Mouse (Mus musculus): ENCODE measurements around the gene Apba1.
A peak's percentile ranks its signal among the peaks of the same experiment; 100 is the strongest.

Gene Apba1

DNA sequence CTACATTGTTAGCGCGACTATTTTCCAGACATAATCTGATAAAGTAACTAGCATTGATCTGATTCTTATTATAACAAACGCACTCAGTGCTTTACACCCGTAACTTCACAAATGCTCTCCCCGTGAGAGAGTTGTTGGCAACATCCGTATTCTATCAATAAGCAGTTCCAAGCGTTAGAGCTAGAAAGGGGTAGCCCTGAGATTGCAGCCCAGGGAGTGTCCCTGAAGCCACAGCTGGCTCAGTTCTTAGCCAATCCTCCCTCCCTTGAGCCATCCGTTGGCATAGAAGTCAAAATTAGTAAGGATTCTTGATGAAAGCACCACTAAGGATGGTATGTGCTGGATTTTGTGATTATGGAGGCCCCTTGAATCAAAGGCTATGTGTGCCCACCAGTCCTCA, 48.7 kb downstream of the Apba1 start:
- DNase-seq: no peak

GRCm38 (mm10) chr19:23809236-23809635, 50.5 kb downstream of the Apba1 start:
- DNase-seq: no peak

DNA sequence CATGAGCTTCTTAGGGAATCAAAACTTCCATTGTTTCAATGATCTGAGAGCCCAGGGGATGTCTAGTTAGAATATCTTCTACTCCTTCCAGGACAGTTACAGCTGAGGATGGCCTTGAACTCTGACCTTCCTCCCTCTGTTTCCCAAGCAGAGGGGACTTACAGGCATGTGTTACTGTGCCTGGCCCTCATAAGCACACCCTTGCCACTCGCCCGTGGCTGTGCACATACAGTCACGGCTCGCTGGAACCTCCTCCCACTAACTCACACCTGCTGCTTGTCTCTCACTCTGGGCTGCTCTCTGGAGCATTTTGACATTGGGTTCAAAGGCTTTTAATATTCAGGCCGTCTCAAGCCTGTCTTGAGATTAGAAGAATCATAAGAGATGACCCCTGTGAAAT, 51.8 kb downstream of the Apba1 start:
- DNase-seq: no peak

- no peak for DNase-seq
Measured at GRCm38 (mm10) chr19:23810976-23811375, 52.3 kb downstream of the Apba1 start.

DNA sequence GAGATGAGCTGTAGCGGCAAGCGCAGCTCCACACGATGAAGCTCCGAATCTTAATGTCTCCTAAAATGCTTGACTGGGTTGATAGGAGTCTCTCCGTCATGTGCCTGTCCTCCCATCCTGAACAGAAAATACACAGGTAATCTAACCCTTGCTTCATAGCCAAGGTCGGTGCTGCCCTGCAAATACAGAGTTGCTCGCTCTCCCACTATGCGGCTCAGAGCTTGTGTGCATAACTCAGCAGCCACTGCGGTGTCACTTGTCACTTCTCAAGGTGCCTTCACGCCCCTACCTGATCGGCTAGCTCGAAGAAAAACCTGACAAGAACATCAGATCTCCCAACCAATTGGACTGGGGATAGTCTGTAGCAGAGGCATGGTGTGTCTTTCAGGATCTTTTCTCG, 58.1 kb downstream of the Apba1 start:
- DNase-seq: no peak

DNA sequence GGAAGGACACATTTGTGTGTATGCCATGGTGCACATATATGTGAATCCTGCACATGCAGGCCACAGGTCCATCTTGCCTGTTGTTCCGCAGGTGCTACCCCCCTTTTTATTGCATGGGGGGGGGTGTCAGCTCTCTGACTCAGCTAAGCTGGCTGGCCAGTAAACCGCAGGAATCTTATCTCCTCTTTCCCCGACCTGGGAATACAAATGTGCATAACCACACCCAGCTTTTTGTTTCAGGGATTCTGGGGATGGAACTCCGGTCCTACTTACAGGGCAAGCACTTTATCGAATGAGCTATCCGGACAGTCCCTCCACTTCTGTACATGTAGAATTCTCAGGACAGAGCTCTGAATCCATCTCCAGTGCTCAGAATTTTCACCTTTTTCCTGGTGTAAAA, 58.5 kb downstream of the Apba1 start:
- DNase-seq: no peak

DNA sequence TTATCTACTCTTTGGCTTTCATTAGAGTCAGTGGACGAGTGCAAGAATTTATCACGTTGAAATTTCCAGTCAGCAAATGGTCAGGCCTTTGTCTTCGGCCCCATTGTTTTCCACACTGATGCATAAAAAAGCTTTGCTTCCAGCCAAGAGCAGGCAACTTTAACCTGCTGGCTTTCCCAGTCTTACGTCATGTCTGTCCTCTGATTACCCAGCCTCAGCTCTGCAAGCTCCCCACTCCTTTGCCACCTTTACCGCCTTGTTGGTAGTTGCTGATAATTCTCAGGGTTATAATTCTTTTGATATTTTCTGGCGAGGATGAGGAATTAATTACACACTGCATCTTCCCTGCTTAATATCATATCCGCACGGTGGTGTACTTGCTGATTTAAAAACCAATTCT, 61.2 kb downstream of the Apba1 start:
- DNase-seq: no peak

DNA sequence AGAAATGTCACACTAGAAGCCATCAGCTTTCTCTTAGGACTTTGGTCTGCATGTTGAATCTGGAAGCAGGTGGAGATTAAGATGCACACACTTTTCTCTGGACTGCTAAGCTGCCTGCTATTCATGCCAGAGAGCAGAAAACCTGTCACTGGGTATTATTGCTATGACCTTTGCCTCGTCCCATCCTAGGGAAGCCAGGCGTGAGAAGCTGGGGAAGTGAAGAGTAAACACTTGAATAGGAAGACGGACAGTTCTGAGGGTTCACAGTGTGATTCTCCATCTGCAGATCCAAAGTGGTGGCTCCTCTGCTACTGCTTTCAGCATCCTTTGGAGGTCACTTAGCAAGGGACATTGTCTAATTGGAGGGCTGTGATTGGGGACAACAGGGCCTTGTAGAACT, 63.8 kb downstream of the Apba1 start:
- no peak for DNase-seq

GRCm38 (mm10) chr19:23823533-23823932, 64.8 kb downstream of the Apba1 start:
- no peak for DNase-seq

DNA sequence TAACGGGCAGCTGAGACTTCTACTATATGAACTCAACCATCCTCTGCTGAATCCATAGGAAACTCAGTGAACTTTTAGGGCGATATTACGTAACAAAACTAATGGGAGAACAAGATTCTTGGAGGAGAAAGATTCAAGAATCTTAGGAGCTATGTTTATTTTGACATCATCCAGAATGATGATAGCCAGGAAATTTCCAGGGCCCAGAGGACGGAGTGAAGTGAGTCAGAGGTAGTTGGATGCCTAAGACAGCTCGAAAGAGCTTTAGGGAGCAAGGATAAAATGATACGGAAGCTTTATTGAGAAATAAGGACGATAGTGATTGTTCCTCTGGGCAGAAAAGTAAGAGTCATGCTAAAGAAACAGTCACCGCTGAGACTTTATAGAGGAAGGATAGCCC, 67.6 kb downstream of the Apba1 start:
- DNase-seq: no peak

DNA sequence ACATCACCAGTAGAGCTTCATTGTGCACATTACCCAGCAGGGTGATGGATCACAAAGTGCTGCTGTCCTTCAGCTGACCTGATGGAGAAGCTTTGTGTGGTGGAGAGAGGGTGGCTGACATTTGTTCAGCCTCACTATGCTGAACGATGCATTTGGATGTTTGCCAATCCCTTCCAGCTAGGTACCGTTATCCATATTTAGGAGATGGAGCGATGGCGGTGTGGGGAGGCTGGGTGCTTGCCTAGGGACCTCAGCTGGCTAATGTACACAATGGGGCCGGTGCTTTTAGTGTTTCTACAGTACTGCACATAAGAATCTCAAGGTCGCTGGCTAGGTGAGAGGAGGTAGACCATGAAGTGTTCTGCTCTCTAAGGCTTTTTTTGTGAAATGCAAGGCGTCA, 72.1 kb downstream of the Apba1 start:
- no peak for DNase-seq

DNA sequence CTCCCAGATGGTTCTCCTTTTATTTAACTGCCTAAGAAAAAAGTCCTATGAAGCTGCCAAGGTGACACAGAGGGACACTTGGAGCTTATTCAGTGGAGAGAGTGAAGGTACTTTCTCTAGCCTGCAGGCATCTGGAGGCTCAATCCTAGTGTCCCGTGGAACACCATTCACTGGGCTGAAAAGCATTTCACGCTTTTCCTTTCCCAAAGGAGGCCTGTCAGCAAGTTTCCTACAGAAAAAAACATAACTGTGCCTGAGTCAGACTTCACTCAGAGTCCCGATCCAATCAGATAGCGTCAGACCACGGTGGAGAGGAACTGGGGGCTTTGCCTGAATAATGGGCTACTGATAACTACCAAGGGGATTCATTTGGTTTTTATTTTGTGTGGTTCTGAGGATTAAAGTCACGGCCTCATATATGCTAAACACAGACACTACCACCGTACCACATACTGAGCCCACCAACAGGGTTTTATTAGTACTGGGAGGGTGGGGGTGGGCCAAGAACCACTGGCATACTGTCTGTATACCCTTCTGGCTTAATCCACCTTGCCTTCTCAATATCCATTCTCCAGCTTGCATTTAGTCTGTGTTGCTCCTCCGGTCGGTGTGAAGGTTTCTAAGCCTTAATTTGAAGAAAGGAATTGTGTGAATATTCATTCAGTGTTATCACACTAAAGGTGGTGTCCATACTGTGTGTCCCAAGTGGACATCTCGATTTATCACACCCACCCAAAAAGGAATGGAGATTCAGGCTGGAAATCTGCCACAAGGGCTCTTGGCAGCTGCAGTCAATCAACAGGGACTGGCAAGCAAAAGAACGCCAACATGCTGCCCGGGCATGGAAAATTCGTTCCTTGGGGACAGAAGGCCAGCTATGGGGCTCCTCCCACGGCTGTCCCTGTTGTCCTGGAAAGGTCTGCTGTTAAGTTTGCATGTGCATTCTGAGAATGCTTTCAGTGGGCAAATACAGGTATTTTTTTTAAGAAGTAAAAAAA, 75.3 kb downstream of the Apba1 start:
- peak; percentile 69 for DNase-seq

GRCm38 (mm10) chr19:23834721-23835120, 76.0 kb downstream of the Apba1 start:
- DNase-seq: no peak

GRCm38 (mm10) chr19:23855832-23856231, 97.1 kb downstream of the Apba1 start:
- no peak for DNase-seq

- DNase-seq: no peak
Measured at GRCm38 (mm10) chr19:23858091-23858490, 99.4 kb downstream of the Apba1 start.

GRCm38 (mm10) chr19:23858781-23859180, 100.1 kb downstream of the Apba1 start:
- no peak for DNase-seq

- DNase-seq: no peak
Measured at GRCm38 (mm10) chr19:23860151-23860820, 101.6 kb downstream of the Apba1 start.

DNA sequence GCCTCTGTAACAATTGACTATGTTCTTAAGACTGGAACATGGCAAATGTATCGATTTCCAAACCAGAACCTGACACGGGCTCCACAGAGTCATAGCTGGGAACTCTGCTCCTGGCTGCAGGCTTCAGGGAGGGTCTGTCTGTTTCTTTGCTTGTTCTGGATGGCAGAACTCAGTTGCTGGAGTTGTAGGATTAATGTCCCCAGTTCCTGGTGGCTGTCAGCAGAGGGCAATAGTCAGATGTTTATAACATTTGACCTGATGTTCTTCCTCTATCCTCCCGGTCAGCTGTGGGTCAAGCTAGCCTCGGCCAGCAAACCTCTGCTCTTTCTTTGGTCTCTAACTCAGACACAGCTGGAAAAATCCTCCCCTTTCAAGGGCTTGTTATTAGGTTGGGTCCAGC, 104.0 kb downstream of the Apba1 start:
- DNase-seq: no peak

DNA sequence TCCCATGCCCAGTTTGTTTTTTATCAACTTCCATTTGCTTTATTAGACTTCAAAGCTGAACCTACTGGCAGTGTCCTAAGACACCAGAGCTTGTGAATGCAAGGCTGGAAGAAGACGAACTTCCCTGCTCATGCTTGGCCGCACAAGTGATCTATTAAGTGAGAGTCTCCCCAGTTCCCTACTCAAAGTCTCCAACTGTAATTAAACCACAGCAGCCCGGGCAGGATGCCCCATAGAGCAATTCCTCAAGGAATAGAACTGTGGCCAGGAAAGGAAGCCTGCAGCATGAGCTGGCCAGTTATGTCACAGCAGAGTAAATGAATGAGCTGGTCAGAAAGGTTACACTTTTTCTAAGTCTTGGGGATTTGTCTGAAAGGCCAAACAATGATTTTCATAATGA, 105.3 kb downstream of the Apba1 start:
- DNase-seq: no peak

- DNase-seq: peak; percentile 54
Measured at GRCm38 (mm10) chr19:23866045-23866444, 107.4 kb downstream of the Apba1 start.

DNA sequence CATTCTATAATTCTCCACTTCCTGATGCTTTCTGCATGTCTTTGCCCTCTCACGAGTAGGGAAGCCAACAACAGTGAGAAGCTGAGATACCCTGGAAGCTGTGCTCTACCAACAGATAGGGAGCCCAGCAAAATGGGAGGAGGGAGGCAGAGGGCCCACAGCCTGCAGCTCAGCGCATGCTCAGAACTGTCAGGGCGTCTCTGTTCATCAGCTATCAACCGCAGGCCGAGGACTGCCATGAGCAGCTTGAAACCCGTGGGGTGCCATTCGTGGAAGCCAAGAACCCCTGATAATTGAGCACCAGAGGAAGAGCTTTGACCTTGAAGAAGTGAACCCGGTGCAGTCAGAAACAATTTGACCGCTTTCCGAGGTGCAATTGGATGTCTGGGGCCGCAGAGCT, 108.4 kb downstream of the Apba1 start:
- peak; percentile 85 for DNase-seq

GRCm38 (mm10) chr19:23867589-23867988, 108.9 kb downstream of the Apba1 start:
- DNase-seq: no peak

GRCm38 (mm10) chr19:23874502-23874901, 115.8 kb downstream of the Apba1 start:
- no peak for DNase-seq

DNA sequence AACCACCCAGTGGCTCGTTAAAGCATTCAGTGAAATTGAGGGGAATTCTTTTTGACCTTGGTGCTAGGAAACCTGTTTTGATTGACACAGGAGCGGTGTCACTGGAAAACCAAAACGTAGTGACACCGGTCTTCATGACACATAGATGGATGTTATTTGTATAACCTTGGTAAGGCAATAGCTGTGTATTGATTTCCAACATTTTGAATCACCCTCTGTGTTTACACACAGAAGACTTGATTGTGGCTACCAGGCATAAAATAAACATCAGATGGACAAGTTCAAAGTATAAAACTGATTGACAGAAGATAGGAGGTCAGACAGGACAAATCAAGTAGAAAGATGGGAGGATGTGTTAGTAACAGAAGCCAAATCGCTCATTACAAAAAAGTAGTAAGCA, 117.1 kb downstream of the Apba1 start:
- no peak for DNase-seq

Data from cerebellum, adult 11 months (tissue).